Mouse (Mus musculus) adrenal gland, adult (tissue): ENCODE measurements at regions not wholly inside any gene's neighbourhood (a gene's known extent, or its start where the extent isn't known, plus 50 kb on each side); places are given as distances from the start of the nearest gene placed in this dataset.
A peak's percentile ranks its signal among the peaks of the same experiment; 100 is the strongest.

Experiments
- DNase-seq, 2 experiments: peaks; one replicate each; pipeline ENCODE4 v3.0.0; 2022 to 2023; ENCODE audit warnings: low spot score in 1 of 2; ENCODE audit not compliant: inconsistent age in 2 of 2

DNA sequence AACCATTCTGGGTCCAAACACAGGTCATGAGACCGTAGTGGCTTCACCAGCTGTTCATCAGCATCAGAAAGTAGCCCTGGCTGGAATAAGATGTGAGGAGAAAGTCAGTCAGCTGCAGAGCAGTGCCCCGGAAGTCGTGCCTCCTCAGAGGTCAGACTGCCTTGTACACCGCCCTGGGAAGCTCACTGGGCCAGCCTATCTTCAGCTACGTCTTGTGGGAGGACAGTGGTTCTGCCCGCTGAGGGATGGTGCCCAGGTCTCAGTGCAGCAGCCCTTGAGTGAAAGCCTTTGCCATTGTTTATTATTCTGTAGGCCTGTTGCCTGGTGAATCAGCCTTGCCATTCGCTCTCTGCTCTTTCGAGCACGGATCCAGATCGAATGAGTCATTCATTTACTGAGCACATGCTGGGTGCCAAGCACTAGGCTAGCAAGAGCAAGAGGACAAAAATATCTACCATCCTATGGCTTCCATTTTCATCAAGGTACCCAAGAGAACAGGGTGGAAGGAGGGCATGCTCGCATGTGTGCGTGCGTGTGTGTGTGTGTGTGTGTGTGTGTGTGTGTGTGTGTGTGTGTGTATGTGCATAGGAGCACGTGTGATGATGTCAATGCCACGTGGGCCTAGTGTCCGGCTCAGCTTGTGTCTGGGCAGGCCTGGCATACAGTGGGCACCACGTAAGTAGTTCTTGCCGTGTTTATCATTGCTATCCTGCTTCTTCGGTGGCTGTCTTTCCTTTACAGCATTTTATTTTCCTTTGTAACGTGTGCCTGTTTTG is 1121.0 kb upstream of the A1bg start:
- DNase-seq, result peak; percentile 80 to 88

DNA sequence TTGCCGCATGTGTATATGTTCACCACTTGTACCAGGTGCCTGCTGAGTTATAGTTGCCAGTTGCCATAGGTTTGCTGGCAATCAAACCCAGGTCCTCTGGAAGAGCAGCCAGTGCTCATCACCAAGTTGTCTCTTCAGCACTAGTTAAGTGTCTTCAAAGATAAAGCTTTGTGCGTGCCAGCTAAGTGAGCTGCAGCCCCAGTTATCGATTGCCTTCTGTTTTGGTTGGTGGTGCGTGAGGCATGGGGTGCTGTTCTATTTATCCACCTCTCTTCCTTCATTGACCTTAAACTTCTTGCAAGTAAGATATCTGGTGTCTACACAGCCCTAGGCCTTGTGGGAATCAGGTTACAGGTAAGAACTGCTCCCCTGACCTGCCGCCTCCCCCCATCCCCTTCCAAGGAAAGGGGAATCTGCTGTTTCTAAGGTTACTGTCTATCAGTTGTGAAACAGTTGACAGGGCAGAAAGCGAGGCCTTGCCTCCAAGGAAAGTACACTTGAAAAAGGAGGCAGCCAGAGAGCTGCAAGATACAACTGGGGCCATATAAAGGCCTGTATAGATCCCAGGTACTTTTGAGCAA is 1120.2 kb upstream of the A1bg start:
- peak in 1 of 2 experiments; percentile 56 for DNase-seq
